Comparison of ENCODE assay signal across 10 mouse cellular contexts in genomic region chr17:69109216-69109615, GRCm38 (mm10). TPM values are rescaled to one million over a fixed set of nuclear protein-coding genes. Genes with fewer than 3 reads are reported as not detected.
DNase-seq lines count a peak whose midpoint lies in the region; ATAC-seq and TF ChIP-seq lines count a peak whose summit lies in the region.
"Had no signal": no experiment of that assay in that cellular context is flagged by ENCODE, and none has a peak within 500 bp of the region (broad histone marks: within the 10 kb centered on the region; RNA-seq: fewer than 3 reads in every experiment).

No protein-coding gene starts in this region.

- no peak for ATAC-seq in cerebellum, adult (ENCODE audit: insufficient number of reproducible peaks, low FRiP score, low TSS enrichment)

- no peak overlapping the region for H3K27ac ChIP-seq in cerebellum, adult 2 months (ENCODE audit: insufficient read depth, low read length)
- H3K27ac ChIP-seq in layer of hippocampus, adult 2 months, result no peak overlapping the region
- H3K27ac ChIP-seq in thymus, adult 2 months (ENCODE audit: control insufficient read depth, insufficient read depth, low read length), result no peak overlapping the region
- H3K27ac ChIP-seq: liver, embryonic 15.5 days; neural tube, embryonic 13.5 days had no signal

- DNase-seq in cerebellum, adult 2 months, result peak; percentile 28 to 34
- no peak for DNase-seq in layer of hippocampus, adult 2 months (ENCODE audit: low spot score in 2 of 2)
- no peak for DNase-seq in layer of hippocampus, postnatal 25 days (ENCODE audit: extremely low spot score in 1 of 2, low spot score in 1 of 2)
- peak; percentile 13 for DNase-seq in thymus, postnatal 4 days
- no peak for DNase-seq in thymus, adult 2 months
- no peak for DNase-seq in frontal cortex, postnatal 10 days (ENCODE audit: low spot score in 2 of 2)
- no peak for DNase-seq in spleen, postnatal 4 days (ENCODE audit: low spot score in 2 of 2)

- no peak overlapping the region for H3K4me3 ChIP-seq in cerebellum, adult 2 months (replicated peaks; ENCODE audit: insufficient read depth, low read depth, low read length)
- H3K4me3 ChIP-seq in layer of hippocampus, adult 2 months, result no peak overlapping the region
- H3K4me3 ChIP-seq in thymus, adult 2 months (ENCODE audit: control insufficient read depth, insufficient read depth, low read length), result no peak overlapping the region
- H3K4me3 ChIP-seq: liver, embryonic 15.5 days; neural tube, embryonic 13.5 days had no signal

- no peaks in the 10 kb centered on the region for H3K36me3 ChIP-seq in thymus, adult 2 months (ENCODE audit: control insufficient read depth, insufficient read depth, low read length)
- H3K36me3 ChIP-seq: liver, embryonic 15.5 days; neural tube, embryonic 13.5 days had no signal

- no peaks in the 10 kb centered on the region for H3K27me3 ChIP-seq in cerebellum, adult 2 months (ENCODE audit: control insufficient read depth, insufficient read depth, low read length)
- no peaks in the 10 kb centered on the region for H3K27me3 ChIP-seq in thymus, adult 2 months (ENCODE audit: control insufficient read depth, insufficient read depth, low read length)
- H3K27me3 ChIP-seq: liver, embryonic 15.5 days; neural tube, embryonic 13.5 days had no signal

- H3K4me1 ChIP-seq in cerebellum, adult 2 months (ENCODE audit: control insufficient read depth, insufficient read depth, low read length), result peaks cover 5% of the 10 kb centered on the region; the same call in 1 of the 2 replicates
- no peaks in the 10 kb centered on the region for H3K4me1 ChIP-seq in thymus, adult 2 months (replicated peaks; ENCODE audit: control insufficient read depth, insufficient read depth, low read length)
- H3K4me1 ChIP-seq: liver, embryonic 15.5 days; neural tube, embryonic 13.5 days had no signal

- TF ChIP-seq CTCF in cerebellum, adult 2 months (IDR thresholded peaks at IDR 0.05; ENCODE audit: borderline replicate concordance, insufficient read depth, low read depth, low read length), result peak; percentile 50; the same call in 1 of the 2 replicates
- peak; percentile 66 for TF ChIP-seq CTCF in layer of hippocampus, adult 2 months (conservative IDR thresholded peaks at IDR 0.05)
- TF ChIP-seq CTCF in thymus, adult 2 months (IDR thresholded peaks at IDR 0.05; ENCODE audit: borderline replicate concordance, control insufficient read depth, extremely low read depth, insufficient read depth, low read length, poor library complexity), result no peak

- TF ChIP-seq POLR2A in cerebellum, adult 2 months (IDR thresholded peaks at IDR 0.05; ENCODE audit: borderline replicate concordance, insufficient read depth, low read length), result no peak
- no peak for TF ChIP-seq POLR2A in thymus, adult 2 months (IDR thresholded peaks at IDR 0.05; ENCODE audit: control insufficient read depth, extremely low read depth, insufficient read depth, low read length, poor library complexity)

- WGBS in cerebellum, adult 2 months, result 36% methylated on average over 6 of the region's 6 CpGs
- 53% methylated on average over 6 of the region's 6 CpGs for WGBS in thymus, adult 2 months

RNA-seq across cellular contexts. Expression of gene Epb41l3, which starts 33.7 kb away (rescaled TPM):
- polyA plus RNA-seq in cerebellum, adult 2 months (2012; rRNA removed), result 236 and 247 TPM in 2 replicates
- total RNA-seq in layer of hippocampus, adult 2 months (2021), result 100 to 1,000 TPM; 124 to 129 TPM
- total RNA-seq in layer of hippocampus, postnatal 25 days (2021), result 100 to 1,000 TPM; 127 to 132 TPM
- 6.6 and 8.4 TPM in 2 replicates for polyA plus RNA-seq in thymus, adult 2 months (2012; rRNA removed)

Comparison
In these comparisons a context has a peak if more than half of its experiments do, and no peak if none do; other contexts are left out.
1. DNase-seq: peak in cerebellum, adult 2 months (2 of 2) and thymus, postnatal 4 days (single experiment); none in layer of hippocampus, adult 2 months (0 of 2), layer of hippocampus, postnatal 25 days (0 of 2), thymus, adult 2 months (single experiment), frontal cortex, postnatal 10 days (0 of 2) and spleen, postnatal 4 days (0 of 2).